Mouse (Mus musculus): ENCODE data around the gene Bcl2a1d. TPM values are rescaled to one million over a fixed set of nuclear protein-coding genes. Genes with fewer than 3 reads are reported as not detected.
A peak's percentile ranks its signal among the peaks of the same experiment; 100 is the strongest.
"Not testable (repeated sequence)": the region's sequence is repeated elsewhere in the genome, so short reads cannot be mapped to it uniquely, and the experiment has no call there.

The Bcl2a1d gene
- polyA plus RNA-seq, 1 experiment from 2014 or later = 1.0 TPM

GRCm38 (mm10) chr9:88709304-88709703 is 22.4 kb downstream of the Bcl2a1d start:
- Histone ChIP-seq H3K9ac (replicated peaks) (no peak overlapping the region), H3K4me2 (ENCODE audit: low read depth, low read length) (no peak overlapping the region), H3K9me3 (ENCODE audit: low read length) (no peaks in the 10 kb centered on the region), H3K27ac (ENCODE audit: low read depth) (peak overlapping the region; percentile 13), H3K36me3 (replicated peaks; ENCODE audit: insufficient read depth, low read length) (no peaks in the 10 kb centered on the region), H3K4me3 (ENCODE audit: low read depth, low read length) (no peak overlapping the region), H3K27me3 (ENCODE audit: insufficient read depth, low read length) (no peaks in the 10 kb centered on the region), H3K4me1 (ENCODE audit: insufficient read depth) (peaks cover 9% of the 10 kb centered on the region; the same call in 1 of the 2 replicates)
- no peak for TF ChIP-seq CTCF (IDR thresholded peaks at IDR 0.05; ENCODE audit: low read depth)
- TF ChIP-seq EP300 (IDR thresholded peaks at IDR 0.05; ENCODE audit: low read depth) = no peak
- ATAC-seq (no peak), DNase-seq (no peak)
- 67% methylated on average over 6 of the region's 6 CpGs for WGBS (ENCODE audit: insufficient replicate concordance)

- TF ChIP-seq EP300 (IDR thresholded peaks at IDR 0.05; ENCODE audit: low read depth) (no peak), CTCF (IDR thresholded peaks at IDR 0.05; ENCODE audit: low read depth) (no peak)
Observed at GRCm38 (mm10) chr9:88706700-88707099, 25.0 kb downstream of the Bcl2a1d start.

GRCm38 (mm10) chr9:88705157-88705556 is 26.6 kb downstream of the Bcl2a1d start:
- not testable (repeated sequence) for H3K27ac ChIP-seq (ENCODE audit: low read depth); H3K27me3 ChIP-seq (ENCODE audit: insufficient read depth, low read length); H3K4me2 ChIP-seq (ENCODE audit: low read depth, low read length); H3K9me3 ChIP-seq (ENCODE audit: low read length); H3K4me1 ChIP-seq (ENCODE audit: insufficient read depth); H3K36me3 ChIP-seq (replicated peaks; ENCODE audit: insufficient read depth, low read length); DNase-seq; H3K4me3 ChIP-seq (ENCODE audit: low read depth, low read length); H3K9ac ChIP-seq (replicated peaks); ATAC-seq
- WGBS (ENCODE audit: insufficient replicate concordance) = 62% methylated on average over 8 of the region's 8 CpGs

More at GRCm38 (mm10) chr9:88706700-88707099, 25.0 kb downstream of the Bcl2a1d start:
- ATAC-seq (no peak), DNase-seq (no peak)
- no peaks in the 10 kb centered on the region for H3K27me3 ChIP-seq (ENCODE audit: insufficient read depth, low read length)
- no peaks in the 10 kb centered on the region for H3K36me3 ChIP-seq (replicated peaks; ENCODE audit: insufficient read depth, low read length)
- H3K4me2 ChIP-seq (ENCODE audit: low read depth, low read length) = no peak overlapping the region
- H3K27ac ChIP-seq (ENCODE audit: low read depth) = no peak overlapping the region
- no peak overlapping the region for H3K9ac ChIP-seq (replicated peaks)
- WGBS (ENCODE audit: insufficient replicate concordance) = 78% methylated on average over 4 of the region's 4 CpGs
- H3K9me3 ChIP-seq (ENCODE audit: low read length) = no peaks in the 10 kb centered on the region
- peaks cover 7% of the 10 kb centered on the region; the same call in 1 of the 2 replicates for H3K4me1 ChIP-seq (ENCODE audit: insufficient read depth)
- no peak overlapping the region for H3K4me3 ChIP-seq (ENCODE audit: low read depth, low read length)

DNA sequence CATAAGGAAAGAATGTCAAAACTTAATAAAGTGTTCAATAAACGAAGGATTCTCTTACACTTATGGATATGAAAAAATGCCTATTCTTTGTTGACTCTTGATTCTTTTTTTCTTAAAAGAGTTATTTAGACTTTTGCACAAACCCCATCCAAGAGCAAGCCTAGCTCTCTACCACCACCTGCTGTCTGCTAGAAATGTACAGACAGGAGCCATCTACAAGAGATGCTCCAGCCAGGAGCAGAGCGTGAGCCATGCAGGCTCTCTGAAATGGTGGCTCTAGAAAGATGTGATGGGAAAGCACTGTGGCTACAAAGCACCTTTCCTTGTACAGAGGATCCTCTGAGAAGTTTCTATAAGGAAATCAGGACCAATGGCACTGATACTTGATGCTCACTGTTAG is 33.0 kb downstream of the Bcl2a1d start:
- no CpG with 5 or more reads among the region's 2 CpGs for WGBS (ENCODE audit: insufficient replicate concordance)
- not testable (repeated sequence) for H3K9ac ChIP-seq (replicated peaks); H3K4me1 ChIP-seq (ENCODE audit: insufficient read depth); H3K4me2 ChIP-seq (ENCODE audit: low read depth, low read length); ATAC-seq; DNase-seq; H3K36me3 ChIP-seq (replicated peaks; ENCODE audit: insufficient read depth, low read length); H3K27me3 ChIP-seq (ENCODE audit: insufficient read depth, low read length); H3K9me3 ChIP-seq (ENCODE audit: low read length); H3K27ac ChIP-seq (ENCODE audit: low read depth); H3K4me3 ChIP-seq (ENCODE audit: low read depth, low read length)

GRCm38 (mm10) chr9:88691307-88691706 is 40.4 kb downstream of the Bcl2a1d start:
- H3K27me3 ChIP-seq (ENCODE audit: insufficient read depth, low read length); H3K9ac ChIP-seq (replicated peaks); DNase-seq; H3K4me3 ChIP-seq (ENCODE audit: low read depth, low read length); H3K27ac ChIP-seq (ENCODE audit: low read depth); ATAC-seq; H3K9me3 ChIP-seq (ENCODE audit: low read length); H3K4me2 ChIP-seq (ENCODE audit: low read depth, low read length); H3K36me3 ChIP-seq (replicated peaks; ENCODE audit: insufficient read depth, low read length); H3K4me1 ChIP-seq (ENCODE audit: insufficient read depth): not testable (repeated sequence)
- WGBS (ENCODE audit: insufficient replicate concordance) = 79% methylated on average over 2 of the region's 2 CpGs

GRCm38 (mm10) chr9:88689451-88689850 is 42.3 kb downstream of the Bcl2a1d start:
- ATAC-seq; H3K27ac ChIP-seq (ENCODE audit: low read depth); H3K9ac ChIP-seq (replicated peaks); H3K4me1 ChIP-seq (ENCODE audit: insufficient read depth); H3K36me3 ChIP-seq (replicated peaks; ENCODE audit: insufficient read depth, low read length); DNase-seq; H3K9me3 ChIP-seq (ENCODE audit: low read length); H3K27me3 ChIP-seq (ENCODE audit: insufficient read depth, low read length); H3K4me2 ChIP-seq (ENCODE audit: low read depth, low read length); H3K4me3 ChIP-seq (ENCODE audit: low read depth, low read length): not testable (repeated sequence)
- WGBS (ENCODE audit: insufficient replicate concordance) = 45% methylated on average over 2 of the region's 3 CpGs

DNA sequence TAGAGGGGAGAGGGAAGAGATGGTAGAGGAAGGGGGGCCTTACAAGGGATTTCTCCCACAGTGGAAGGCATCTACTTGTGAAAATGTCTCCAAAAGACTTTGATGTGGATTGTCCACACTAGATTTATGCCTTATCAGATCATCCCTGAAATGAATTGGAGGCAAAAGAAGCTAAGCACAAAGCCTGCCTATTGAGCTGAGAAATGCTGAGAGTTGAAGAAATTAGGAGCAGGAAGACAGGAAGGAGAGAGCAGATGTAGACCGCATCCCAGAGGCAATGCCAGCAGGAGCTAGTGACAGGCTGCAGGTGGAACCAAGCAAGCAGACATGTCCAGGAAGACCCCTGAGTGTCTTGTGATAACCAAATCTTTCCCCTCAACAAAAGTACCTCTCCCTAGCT is 45.0 kb downstream of the Bcl2a1d start:
- not testable (repeated sequence) for H3K9me3 ChIP-seq (ENCODE audit: low read length); DNase-seq; ATAC-seq; H3K4me1 ChIP-seq (ENCODE audit: insufficient read depth); H3K36me3 ChIP-seq (replicated peaks; ENCODE audit: insufficient read depth, low read length); H3K4me3 ChIP-seq (ENCODE audit: low read depth, low read length); H3K9ac ChIP-seq (replicated peaks); H3K27ac ChIP-seq (ENCODE audit: low read depth); H3K4me2 ChIP-seq (ENCODE audit: low read depth, low read length); H3K27me3 ChIP-seq (ENCODE audit: insufficient read depth, low read length)
- 94% methylated on average over 1 of the region's 1 CpGs for WGBS (ENCODE audit: insufficient replicate concordance)

Other genes with a start within 250 kb of the Bcl2a1d start
- gene Syncrip, start 249.3 kb downstream of the Bcl2a1d start, polyA plus RNA-seq (2015; fragmentation: Nextera tagmentation; extraction: Ambion mirVana) = 25.6 and 27.3 TPM in 2 replicates
- gene Zfp949, start 183.9 kb downstream of the Bcl2a1d start, polyA plus RNA-seq (2015; fragmentation: Nextera tagmentation; extraction: Ambion mirVana) = 4.5 and 4.6 TPM in 2 replicates
- 0.05 TPM in 1 of 2 replicates, not detected in the other for gene Trim43a, start 151.0 kb downstream of the Bcl2a1d start, polyA plus RNA-seq (2015; fragmentation: Nextera tagmentation; extraction: Ambion mirVana)
- gene Mthfsl, start 11.6 kb downstream of the Bcl2a1d start, polyA plus RNA-seq (2015; fragmentation: Nextera tagmentation; extraction: Ambion mirVana) = 50.3 and 50.6 TPM in 2 replicates
- not detected in 2 replicates for gene Trim43c, start 107.2 kb upstream of the Bcl2a1d start, polyA plus RNA-seq (2015; fragmentation: Nextera tagmentation; extraction: Ambion mirVana)
- gene Bcl2a1a, start 225.0 kb upstream of the Bcl2a1d start, polyA plus RNA-seq (2015; fragmentation: Nextera tagmentation; extraction: Ambion mirVana) = 1.1 and 1.9 TPM in 2 replicates